Mouse (Mus musculus) ovary, adult 2 months (tissue): Measurements from ENCODE around the gene Fam160a1. TPM values are rescaled to one million over a fixed set of nuclear protein-coding genes. Genes with fewer than 3 reads are reported as not detected.

Source experiments
- polyA plus RNA-seq: library from polyadenylated mRNA; depleted of rRNA; stranded (reverse); fragments of >200 nt; gene quantifications from 2 replicates; pipeline ENCODE4 v1.2.3, GENCODE M21; 2012; rRNA removed

Gene Fam160a1
- 9.5 and 10.0 TPM in 2 replicates for polyA plus RNA-seq

GRCm38 (mm10) chr3:85817191-85817590, at the start of gene Fam160a1:
TSS of gene Fam160a1 (minus strand) at chr3:85817291.

Other genes starting within 250 kb of the Fam160a1 start
- 5.9 and 6.4 TPM in 2 replicates for gene Gatb, start 243.2 kb downstream of the Fam160a1 start, polyA plus RNA-seq
- 0.19 and 0.82 TPM in 2 replicates for gene Glt28d2, start 70.2 kb upstream of the Fam160a1 start, polyA plus RNA-seq
- gene Gm37240, start 70.2 kb upstream of the Fam160a1 start, polyA plus RNA-seq: 5.2 and 8.2 TPM in 2 replicates
- gene Sh3d19, start 153.8 kb upstream of the Fam160a1 start, polyA plus RNA-seq: 75.7 and 100 TPM in 2 replicates
- gene Prss48, start 185.2 kb upstream of the Fam160a1 start, polyA plus RNA-seq: not detected in 2 replicates